Mouse (Mus musculus): ENCODE results near the gene Mypop. TPM values are rescaled to one million over a fixed set of nuclear protein-coding genes. Genes with fewer than 3 reads are reported as not detected.
A peak's percentile ranks its signal among the peaks of the same experiment; 100 is the strongest.

Mypop gene
- polyA plus RNA-seq, 1 experiment from 2014 or later, result 1.1 TPM

GRCm38 (mm10) chr7:19010581-19010980, 19.5 kb downstream of the Mypop start:
- Histone ChIP-seq H3K4me1 (replicated peaks; ENCODE audit: control insufficient read depth, insufficient read depth, low read length) (peaks cover 13% of the 10 kb centered on the region; the same call in 1 of the 2 replicates), H3K4me2 (replicated peaks; ENCODE audit: low read depth) (no peak overlapping the region), H3K27me3 (replicated peaks; ENCODE audit: control insufficient read depth, insufficient read depth, low read length) (no peaks in the 10 kb centered on the region), H3K9me3 (ENCODE audit: control insufficient read depth) (no peaks in the 10 kb centered on the region), H3K27ac (ENCODE audit: low read depth, low read length) (no peak overlapping the region), H3K9ac (ENCODE audit: low read depth, low read length) (no peak overlapping the region), H3K4me3 (ENCODE audit: low read depth, low read length) (no peak overlapping the region), H3K36me3 (ENCODE audit: control insufficient read depth, insufficient read depth) (peaks cover 6% of the 10 kb centered on the region; the same call in 1 of the 2 replicates)
- WGBS, result 71% methylated on average over 7 of the region's 7 CpGs
- no peak for TF ChIP-seq CTCF (IDR thresholded peaks at IDR 0.05; ENCODE audit: low read depth)
- no peak for ATAC-seq

GRCm38 (mm10) chr7:19012025-19012621, 21.1 kb downstream of the Mypop start:
- H3K27ac ChIP-seq (ENCODE audit: low read depth, low read length), result peak overlapping the region; percentile 35
- peak; percentile 19 for ATAC-seq
- 0 out of 2 replicates have a peak, but pooled peaks cover 5% of the 10 kb centered on the region for H3K4me1 ChIP-seq (replicated peaks; ENCODE audit: control insufficient read depth, insufficient read depth, low read length)
- H3K4me3 ChIP-seq (ENCODE audit: low read depth, low read length), result peak overlapping the region; percentile 33
- TF ChIP-seq CTCF (IDR thresholded peaks at IDR 0.05; ENCODE audit: low read depth), result no peak
- H3K36me3 ChIP-seq (ENCODE audit: control insufficient read depth, insufficient read depth), result no peaks in the 10 kb centered on the region; the same call in 1 of the 2 replicates
- peak overlapping the region; percentile 67 for H3K4me2 ChIP-seq (replicated peaks; ENCODE audit: low read depth)
- H3K9me3 ChIP-seq (ENCODE audit: control insufficient read depth), result no peaks in the 10 kb centered on the region
- H3K27me3 ChIP-seq (replicated peaks; ENCODE audit: control insufficient read depth, insufficient read depth, low read length), result no peaks in the 10 kb centered on the region
- H3K9ac ChIP-seq (ENCODE audit: low read depth, low read length), result peak overlapping the region; percentile 63
- WGBS, result 3% methylated on average over 29 of the region's 31 CpGs

GRCm38 (mm10) chr7:19012882-19013281, 21.8 kb downstream of the Mypop start:
- Histone ChIP-seq H3K9ac (ENCODE audit: low read depth, low read length) (no peak overlapping the region), H3K27me3 (replicated peaks; ENCODE audit: control insufficient read depth, insufficient read depth, low read length) (no peaks in the 10 kb centered on the region), H3K4me3 (ENCODE audit: low read depth, low read length) (no peak overlapping the region), H3K36me3 (ENCODE audit: control insufficient read depth, insufficient read depth) (no peaks in the 10 kb centered on the region; the same call in 1 of the 2 replicates), H3K4me2 (replicated peaks; ENCODE audit: low read depth) (peak overlapping the region; percentile 67; the same call in 1 of the 2 replicates), H3K9me3 (ENCODE audit: control insufficient read depth) (no peaks in the 10 kb centered on the region), H3K4me1 (replicated peaks; ENCODE audit: control insufficient read depth, insufficient read depth, low read length) (0 out of 2 replicates have a peak, but pooled peaks cover 5% of the 10 kb centered on the region), H3K27ac (ENCODE audit: low read depth, low read length) (no peak overlapping the region)
- WGBS, result 31% methylated on average over 2 of the region's 2 CpGs
- ATAC-seq, result no peak
- TF ChIP-seq CTCF (IDR thresholded peaks at IDR 0.05; ENCODE audit: low read depth), result no peak

GRCm38 (mm10) chr7:19014452-19014851, 23.4 kb downstream of the Mypop start:
- Histone ChIP-seq H3K4me3 (ENCODE audit: low read depth, low read length) (no peak overlapping the region), H3K9ac (ENCODE audit: low read depth, low read length) (no peak overlapping the region), H3K36me3 (ENCODE audit: control insufficient read depth, insufficient read depth) (no peaks in the 10 kb centered on the region; the same call in 1 of the 2 replicates), H3K4me2 (replicated peaks; ENCODE audit: low read depth) (no peak overlapping the region), H3K9me3 (ENCODE audit: control insufficient read depth) (no peaks in the 10 kb centered on the region), H3K27me3 (replicated peaks; ENCODE audit: control insufficient read depth, insufficient read depth, low read length) (no peaks in the 10 kb centered on the region), H3K27ac (ENCODE audit: low read depth, low read length) (no peak overlapping the region), H3K4me1 (replicated peaks; ENCODE audit: control insufficient read depth, insufficient read depth, low read length) (0 out of 2 replicates have a peak, but pooled peaks cover 5% of the 10 kb centered on the region)
- WGBS, result 80% methylated on average over 15 of the region's 15 CpGs
- no peak for ATAC-seq
- TF ChIP-seq CTCF (IDR thresholded peaks at IDR 0.05; ENCODE audit: low read depth), result peak; percentile 15; the same call in 1 of the 2 replicates

- no peak for ATAC-seq
- Histone ChIP-seq H3K9me3 (ENCODE audit: control insufficient read depth) (no peaks in the 10 kb centered on the region), H3K27me3 (replicated peaks; ENCODE audit: control insufficient read depth, insufficient read depth, low read length) (no peaks in the 10 kb centered on the region), H3K36me3 (ENCODE audit: control insufficient read depth, insufficient read depth) (no peaks in the 10 kb centered on the region; the same call in 1 of the 2 replicates), H3K4me2 (replicated peaks; ENCODE audit: low read depth) (no peak overlapping the region), H3K4me3 (ENCODE audit: low read depth, low read length) (no peak overlapping the region), H3K4me1 (replicated peaks; ENCODE audit: control insufficient read depth, insufficient read depth, low read length) (0 out of 2 replicates have a peak, but pooled peaks cover 3% of the 10 kb centered on the region), H3K9ac (ENCODE audit: low read depth, low read length) (no peak overlapping the region), H3K27ac (ENCODE audit: low read depth, low read length) (no peak overlapping the region)
- 76% methylated on average over 4 of the region's 4 CpGs for WGBS
- no peak for TF ChIP-seq CTCF (IDR thresholded peaks at IDR 0.05; ENCODE audit: low read depth)
Observed at GRCm38 (mm10) chr7:19016042-19016441, 25.0 kb downstream of the Mypop start.

- H3K4me1 ChIP-seq (replicated peaks; ENCODE audit: control insufficient read depth, insufficient read depth, low read length), result 0 out of 2 replicates have a peak, but pooled peaks cover 2% of the 10 kb centered on the region
- H3K27me3 ChIP-seq (replicated peaks; ENCODE audit: control insufficient read depth, insufficient read depth, low read length), result 0 out of 2 replicates have a peak, but pooled peaks cover 3% of the 10 kb centered on the region
- no peak for TF ChIP-seq CTCF (IDR thresholded peaks at IDR 0.05; ENCODE audit: low read depth)
- no peak overlapping the region for H3K4me3 ChIP-seq (ENCODE audit: low read depth, low read length)
- no peaks in the 10 kb centered on the region for H3K9me3 ChIP-seq (ENCODE audit: control insufficient read depth)
- H3K27ac ChIP-seq (ENCODE audit: low read depth, low read length), result no peak overlapping the region
- ATAC-seq, result no peak
- no peak overlapping the region for H3K9ac ChIP-seq (ENCODE audit: low read depth, low read length)
- H3K4me2 ChIP-seq (replicated peaks; ENCODE audit: low read depth), result no peak overlapping the region
- no peaks in the 10 kb centered on the region; the same call in 1 of the 2 replicates for H3K36me3 ChIP-seq (ENCODE audit: control insufficient read depth, insufficient read depth)
- WGBS, result 88% methylated on average over 7 of the region's 7 CpGs
Observed at GRCm38 (mm10) chr7:19017909-19018308, 26.9 kb downstream of the Mypop start.
